Mouse (Mus musculus) heart, adult 9 months (tissue): ENCODE data around the gene Fgfr2.
"Not testable (repeated sequence)": the region's sequence is repeated elsewhere in the genome, so short reads cannot be mapped to it uniquely, and the experiment has no call there.

Experiments
- DNase-seq, 2 experiments: peaks; one replicate each; pipeline ENCODE4 v3.0.0; 2022; ENCODE audit warnings: low spot score in 2 of 2

The Fgfr2 gene

GRCm38 (mm10) chr7:131059808-131060207 is 2063.3 kb downstream of the Fgfr2 start:
- not testable (repeated sequence) for DNase-seq

- not testable (repeated sequence) for DNase-seq
These were observed 2065.2 kb downstream of the Fgfr2 start for GRCm38 (mm10) chr7:131057918-131058317.

GRCm38 (mm10) chr7:131054808-131055370 is 2068.3 kb downstream of the Fgfr2 start:
- no peak for DNase-seq

GRCm38 (mm10) chr7:131049829-131050228 is 2073.3 kb downstream of the Fgfr2 start:
- DNase-seq: not testable (repeated sequence)

GRCm38 (mm10) chr7:131045258-131045835 is 2077.8 kb downstream of the Fgfr2 start:
- not testable (repeated sequence) for DNase-seq

GRCm38 (mm10) chr7:131042657-131043056 is 2080.5 kb downstream of the Fgfr2 start:
- DNase-seq: no peak

GRCm38 (mm10) chr7:131040760-131041159 is 2082.4 kb downstream of the Fgfr2 start:
- DNase-seq: not testable (repeated sequence)

GRCm38 (mm10) chr7:131037083-131037482 is 2086.1 kb downstream of the Fgfr2 start:
- no peak for DNase-seq

- no peak for DNase-seq
These were observed 2086.8 kb downstream of the Fgfr2 start for GRCm38 (mm10) chr7:131036396-131036795.

- DNase-seq: no peak
These were observed 2091.4 kb downstream of the Fgfr2 start, which contains the start of gene Dmbt1 for GRCm38 (mm10) chr7:131031755-131032154. Dmbt1 (plus strand) TSS chr7:131032053.

GRCm38 (mm10) chr7:131027557-131027956 is 2095.6 kb downstream of the Fgfr2 start:
- DNase-seq: no peak

GRCm38 (mm10) chr7:131024807-131025206 is 2098.3 kb downstream of the Fgfr2 start:
- DNase-seq: no peak

- no peak for DNase-seq
These were observed 2104.0 kb downstream of the Fgfr2 start for GRCm38 (mm10) chr7:131019181-131019580.

- peak in 1 of 2 experiments; percentile 3 for DNase-seq
These were observed 2111.2 kb downstream of the Fgfr2 start for GRCm38 (mm10) chr7:131011901-131012300.

- DNase-seq: no peak
These were observed 2114.0 kb downstream of the Fgfr2 start for GRCm38 (mm10) chr7:131009178-131009577.

- no peak for DNase-seq
These were observed 2115.9 kb downstream of the Fgfr2 start for GRCm38 (mm10) chr7:131007221-131007620.

GRCm38 (mm10) chr7:131004071-131004470 is 2119.1 kb downstream of the Fgfr2 start:
- DNase-seq: no peak

GRCm38 (mm10) chr7:131001976-131002726 is 2121.0 kb downstream of the Fgfr2 start:
- no peak for DNase-seq

- no peak for DNase-seq
These were observed 2129.2 kb downstream of the Fgfr2 start for GRCm38 (mm10) chr7:130993907-130994306.

- no peak for DNase-seq
These were observed 2131.9 kb downstream of the Fgfr2 start for GRCm38 (mm10) chr7:130991174-130991789.

- DNase-seq: no peak
These were observed 2133.8 kb downstream of the Fgfr2 start for GRCm38 (mm10) chr7:130989371-130989770.

GRCm38 (mm10) chr7:130988146-130988545 is 2135.0 kb downstream of the Fgfr2 start:
- DNase-seq: no peak
